Mouse (Mus musculus): ENCODE measurements at regions not wholly inside any gene's neighbourhood (a gene's known extent, or its start where the extent isn't known, plus 50 kb on each side); places are given as distances from the start of the nearest gene placed in this dataset.

- intact Hi-C loops (cut with DNase I): loop anchor here (5.0 to 10.0 kb wide), 2 partner anchors 275 to 1988 kb away; no protein-coding TSS in a partner anchor
- no peak for DNase-seq (ENCODE audit: extremely low spot score in 1 of 2, low spot score in 2 of 2)
Measured at GRCm38 (mm10) chr15:70920138-70920537, 2914.2 kb upstream of the Gm6569 start.

GRCm38 (mm10) chr15:70920862-70921261 lies 2913.5 kb upstream of the Gm6569 start:
- peak; percentile 54 to 71 for DNase-seq (ENCODE audit: extremely low spot score in 1 of 2, low spot score in 2 of 2)
- intact Hi-C loops (cut with DNase I): loop anchor here (5.0 to 10.0 kb wide), 2 partner anchors 274 to 1989 kb away; no protein-coding TSS in a partner anchor
